Mouse (Mus musculus) CD4-positive, CD25-positive, alpha-beta regulatory T cell, adult 2 months (primary cell): ENCODE results near the gene Bicral.

Experiments used
- DNase-seq: peaks from one replicate; pipeline ENCODE4 v3.0.0-alpha.2; 2012; ENCODE audit warnings: low read depth, low spot score

Gene Bicral

GRCm38 (mm10) chr17:46857903-46858748, at the start of gene Bicral:
Gene Bicral (minus strand): TSS chr17:46858482.
- peak; percentile 85 for DNase-seq

- DNase-seq: peak; percentile 87
These were observed 45.7 kb upstream of the Bicral start for GRCm38 (mm10) chr17:46903876-46904490.

GRCm38 (mm10) chr17:46900941-46901340, 42.7 kb upstream of the Bicral start:
- DNase-seq: no peak

- no peak for DNase-seq
These were observed 39.1 kb upstream of the Bicral start for GRCm38 (mm10) chr17:46897221-46897950.

GRCm38 (mm10) chr17:46895426-46895825, 37.1 kb upstream of the Bicral start:
- DNase-seq: no peak

GRCm38 (mm10) chr17:46890843-46891594, 32.7 kb upstream of the Bicral start:
- no peak for DNase-seq

GRCm38 (mm10) chr17:46890116-46890815, 32.0 kb upstream of the Bicral start, which contains the start of gene Tbcc:
Gene Tbcc (plus strand): TSS chr17:46890684.
- DNase-seq: peak; percentile 99

GRCm38 (mm10) chr17:46889450-46890084, 31.3 kb upstream of the Bicral start:
- DNase-seq: peak; percentile 72

GRCm38 (mm10) chr17:46888511-46889212, 30.4 kb upstream of the Bicral start:
- peak; percentile 81 for DNase-seq

GRCm38 (mm10) chr17:46885910-46886643, 27.8 kb upstream of the Bicral start:
- DNase-seq: no peak

GRCm38 (mm10) chr17:46885218-46885909, 27.1 kb upstream of the Bicral start:
- no peak for DNase-seq

- no peak for DNase-seq
These were observed 26.5 kb upstream of the Bicral start for GRCm38 (mm10) chr17:46884766-46885165.

GRCm38 (mm10) chr17:46883107-46883506, 24.8 kb upstream of the Bicral start:
- no peak for DNase-seq

GRCm38 (mm10) chr17:46881728-46882127, 23.4 kb upstream of the Bicral start:
- DNase-seq: no peak

GRCm38 (mm10) chr17:46880322-46880721, 22.0 kb upstream of the Bicral start:
- no peak for DNase-seq

GRCm38 (mm10) chr17:46879841-46880311, 21.6 kb upstream of the Bicral start:
- peak; percentile 68 for DNase-seq

GRCm38 (mm10) chr17:46877061-46877460, 18.8 kb upstream of the Bicral start:
- DNase-seq: no peak

- no peak for DNase-seq
These were observed 18.2 kb upstream of the Bicral start for GRCm38 (mm10) chr17:46876371-46876950.
